8 mouse cellular contexts compared by ENCODE assay signal in the genomic region with DNA sequence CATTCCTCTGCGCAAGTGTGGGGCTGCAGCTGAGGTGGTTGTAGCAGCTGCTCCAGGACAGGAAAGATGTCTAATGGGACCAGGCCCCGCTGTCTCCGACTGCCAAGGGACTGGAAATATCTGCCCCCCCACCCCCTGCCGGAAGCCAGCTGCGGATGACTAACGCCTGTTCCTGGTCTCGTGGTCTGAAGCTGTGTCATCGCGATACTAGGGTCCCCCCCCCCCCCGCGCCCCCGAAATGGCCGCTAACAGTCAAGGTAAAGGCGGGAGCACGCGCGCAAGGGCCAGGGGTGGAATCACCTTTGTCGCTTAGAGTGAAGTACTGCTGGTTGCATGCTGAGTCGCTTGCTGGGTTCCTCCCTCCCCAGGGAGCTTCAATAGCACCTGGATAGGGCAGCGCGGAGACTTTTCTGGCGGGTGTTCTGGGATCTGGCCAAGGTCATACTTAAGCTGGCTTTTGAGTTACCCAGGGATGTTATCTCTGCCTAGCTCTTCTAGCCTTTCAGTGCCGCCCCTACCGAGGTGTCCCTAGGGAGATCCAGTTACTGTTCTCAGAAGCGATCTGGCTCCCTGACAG. TPM values are rescaled to one million over a fixed set of nuclear protein-coding genes. Genes with fewer than 3 reads are reported as not detected.
DNase-seq lines count a peak whose midpoint lies in the region; ATAC-seq lines count a peak whose summit lies in the region.

Gene Fundc2, plus strand, starts transcription at position 205 of the 577 bp plus-strand sequence.
Gene F8, minus strand, starts transcription at position 421 of the 577 bp plus-strand sequence.

- peak; percentile 98 for ATAC-seq in megakaryocyte, adult 5-6 weeks (ENCODE audit: poor library complexity, severe bottlenecking)

- peak; percentile 83 to 86 for DNase-seq in adrenal gland, adult (ENCODE audit: inconsistent age in 2 of 2, low spot score in 1 of 2)
- DNase-seq in embryo, embryonic 10 days (ENCODE audit: low spot score), result peak; percentile 54
- peak; percentile 72 for DNase-seq in gastrocnemius, postnatal 10 days
- peak; percentile 81 for DNase-seq in induced T-regulatory cell, adult 2 months (ENCODE audit: low read depth)
- peak; percentile 18 to 48 for DNase-seq in left cerebral cortex, adult 8-10 months (ENCODE audit: low spot score in 2 of 2)
- DNase-seq in right cerebral cortex, adult 2 months (ENCODE audit: low spot score in 2 of 2), result peak; percentile 29 to 63
- DNase-seq in urinary bladder, postnatal 10 days (ENCODE audit: low spot score), result peak; percentile 14

RNA-seq across cellular contexts. Expression of gene Fundc2, which starts in this region (rescaled TPM):
- total RNA-seq in gastrocnemius, postnatal 10 days (2021), result 100 to 1,000 TPM; 155 to 162 TPM
- 10 to 100 TPM; 59.6 to 69.1 (median 62.8) TPM for total RNA-seq in left cerebral cortex, adult 8-10 months (2022)
- total RNA-seq in megakaryocyte, adult 5-6 weeks (2015), result 23.5 and 28.2 TPM in 2 replicates
- total RNA-seq in megakaryocyte, adult 5-6 weeks (2017), result 25.3 and 40.4 TPM in 2 replicates

RNA-seq across cellular contexts. Expression of gene F8, which starts in this region (rescaled TPM):
- 1 to 10 TPM; 1.3 to 1.5 TPM for total RNA-seq in gastrocnemius, postnatal 10 days (2021)
- total RNA-seq in left cerebral cortex, adult 8-10 months (2022), result 1 to 10 TPM; 2.0 to 3.0 (median 2.7) TPM
- 0.29 and 1.1 TPM in 2 replicates for total RNA-seq in megakaryocyte, adult 5-6 weeks (2015)
- 0.29 and 0.41 TPM in 2 replicates for total RNA-seq in megakaryocyte, adult 5-6 weeks (2017)

Comparison
In these comparisons a context has a peak if more than half of its experiments do, and no peak if none do; other contexts are left out.
1. Peak in every context shown above with its lines: DNase-seq and ATAC-seq.
2. DNase-seq: peak in every context shown above with its lines; median percentile 84 in adrenal gland, adult; 81 in induced T-regulatory cell, adult 2 months; 72 in gastrocnemius, postnatal 10 days; 54 in embryo, embryonic 10 days; 46 in right cerebral cortex, adult 2 months; 33 in left cerebral cortex, adult 8-10 months; 14 in urinary bladder, postnatal 10 days.